Mouse (Mus musculus): Measurements from ENCODE around the gene Supt3. TPM values are rescaled to one million over a fixed set of nuclear protein-coding genes. Genes with fewer than 3 reads are reported as not detected.
A peak's percentile ranks its signal among the peaks of the same experiment; 100 is the strongest.

Gene Supt3
- polyA plus RNA-seq, 1 experiment from 2014 or later: 18.1 TPM

DNA sequence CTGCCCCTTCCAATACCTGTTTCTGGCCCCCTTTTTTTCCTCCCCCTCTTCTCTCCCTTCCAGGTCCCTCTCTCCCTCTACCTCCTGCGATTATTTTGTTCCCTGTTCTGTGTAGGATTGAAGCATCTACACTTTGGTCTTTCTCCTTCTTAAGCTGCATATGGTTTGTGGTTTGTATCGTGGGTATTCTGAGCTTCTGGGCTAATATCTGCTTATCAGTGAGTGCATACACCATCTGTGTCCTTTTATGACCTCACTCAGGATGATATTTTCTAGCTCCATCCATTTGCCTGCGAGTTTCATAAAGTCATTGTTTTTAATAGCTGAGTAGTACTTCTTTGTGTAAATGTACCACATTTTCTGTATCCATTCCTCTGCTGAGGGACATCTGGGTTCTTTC lies 52.6 kb downstream of the Supt3 start:
- WGBS: 83% methylated on average over 3 of the region's 3 CpGs
- Histone ChIP-seq H3K27ac (replicated peaks) (no peak overlapping the region), H3K9ac (no peak overlapping the region), H3K4me2 (replicated peaks) (no peak overlapping the region), H3K36me3 (no peaks in the 10 kb centered on the region), H3K4me1 (no peaks in the 10 kb centered on the region), H3K27me3 (no peaks in the 10 kb centered on the region), H3K9me3 (replicated peaks) (no peaks in the 10 kb centered on the region), H3K4me3 (replicated peaks) (no peak overlapping the region)
- ATAC-seq (ENCODE audit: insufficient number of reproducible peaks, low FRiP score, low TSS enrichment, low read depth): no peak

DNA sequence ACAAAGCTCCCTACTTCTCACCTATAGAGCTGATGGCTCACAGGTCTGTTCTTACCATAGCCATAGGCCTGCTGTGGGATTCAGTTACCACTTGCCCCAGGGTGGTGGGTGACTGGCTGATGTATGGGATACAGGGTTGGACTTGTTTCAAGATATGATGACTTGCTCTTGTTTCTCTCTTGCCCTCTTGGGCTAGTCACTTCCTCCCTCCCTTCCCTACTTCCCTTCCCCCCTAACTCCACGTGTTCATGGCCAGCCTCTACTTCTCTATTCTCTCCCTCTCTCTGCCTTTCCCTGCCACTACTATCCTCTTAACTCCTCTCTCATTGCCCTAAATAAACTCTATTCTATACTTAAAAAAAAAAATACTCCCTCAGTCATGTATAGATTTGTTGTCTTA lies 54.2 kb downstream of the Supt3 start:
- no peak overlapping the region for H3K4me2 ChIP-seq (replicated peaks)
- ATAC-seq (ENCODE audit: insufficient number of reproducible peaks, low FRiP score, low TSS enrichment, low read depth): no peak

DNA sequence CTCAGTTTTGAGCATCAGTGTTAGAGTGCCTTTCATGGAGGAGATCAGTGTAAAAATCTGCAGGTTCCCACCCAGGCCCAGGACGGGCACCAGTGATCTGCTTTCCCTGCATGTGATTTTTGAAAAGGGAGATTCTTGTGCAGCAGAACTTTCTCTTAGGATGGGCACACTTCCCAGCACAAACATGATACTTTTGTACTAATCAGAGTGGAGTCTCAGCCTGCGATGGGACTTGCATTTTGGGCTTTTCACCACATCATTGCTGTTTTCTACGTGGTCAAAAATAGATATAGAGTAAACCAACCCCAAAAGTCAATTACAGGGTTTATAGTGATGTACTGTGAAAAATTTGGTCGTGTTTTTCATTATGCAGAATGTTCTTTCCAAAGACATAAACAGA lies 65.2 kb downstream of the Supt3 start:
- Histone ChIP-seq H3K4me1 (peaks cover 5% of the 10 kb centered on the region; the same call in 1 of the 2 replicates), H3K36me3 (no peaks in the 10 kb centered on the region), H3K27ac (replicated peaks) (peak overlapping the region; percentile 60), H3K4me3 (replicated peaks) (no peak overlapping the region), H3K9me3 (replicated peaks) (no peaks in the 10 kb centered on the region), H3K4me2 (replicated peaks) (no peak overlapping the region), H3K27me3 (no peaks in the 10 kb centered on the region), H3K9ac (no peak overlapping the region)
- 33% methylated on average over 4 of the region's 4 CpGs for WGBS
- ATAC-seq (ENCODE audit: insufficient number of reproducible peaks, low FRiP score, low TSS enrichment, low read depth): peak; percentile 57; the same call in 1 of the 2 replicates

More for the DNA sequence above, 54.2 kb downstream of the Supt3 start:
- Histone ChIP-seq H3K4me3 (replicated peaks) (no peak overlapping the region), H3K9me3 (replicated peaks) (no peaks in the 10 kb centered on the region), H3K36me3 (no peaks in the 10 kb centered on the region), H3K27ac (replicated peaks) (no peak overlapping the region), H3K27me3 (no peaks in the 10 kb centered on the region), H3K4me1 (no peaks in the 10 kb centered on the region), H3K9ac (no peak overlapping the region)
- whole genome bisulfite sequencing: 73% methylated on average over 1 of the region's 1 CpGs

DNA sequence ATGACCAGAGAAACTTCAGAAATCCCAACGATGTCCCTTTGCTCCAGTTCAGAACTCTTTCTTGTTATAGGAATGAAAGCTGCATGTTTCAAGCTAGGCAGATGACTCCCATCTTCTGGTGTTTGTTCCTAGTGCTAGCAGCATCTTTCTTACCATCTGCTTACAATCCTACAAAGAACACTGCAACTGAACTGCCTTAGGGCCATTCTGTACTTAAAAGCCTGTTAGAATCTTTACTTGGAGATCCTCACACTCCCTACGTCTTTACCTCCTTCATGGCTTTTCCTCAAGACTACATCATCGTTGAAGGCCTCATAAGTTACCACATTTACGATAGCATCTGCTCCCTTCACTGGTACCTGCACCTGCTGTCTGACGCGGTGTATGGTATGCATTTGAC lies 86.2 kb downstream of the Supt3 start:
- H3K4me1 ChIP-seq: no peaks in the 10 kb centered on the region
- H3K4me2 ChIP-seq (replicated peaks): no peak overlapping the region
- H3K9ac ChIP-seq: no peak overlapping the region
- no peak overlapping the region for H3K27ac ChIP-seq (replicated peaks)
- no peak for ATAC-seq (ENCODE audit: insufficient number of reproducible peaks, low FRiP score, low TSS enrichment, low read depth)
- 88% methylated on average over 6 of the region's 6 CpGs for WGBS
- no peaks in the 10 kb centered on the region for H3K27me3 ChIP-seq
- no peaks in the 10 kb centered on the region for H3K36me3 ChIP-seq
- H3K4me3 ChIP-seq (replicated peaks): no peak overlapping the region
- no peaks in the 10 kb centered on the region for H3K9me3 ChIP-seq (replicated peaks)

DNA sequence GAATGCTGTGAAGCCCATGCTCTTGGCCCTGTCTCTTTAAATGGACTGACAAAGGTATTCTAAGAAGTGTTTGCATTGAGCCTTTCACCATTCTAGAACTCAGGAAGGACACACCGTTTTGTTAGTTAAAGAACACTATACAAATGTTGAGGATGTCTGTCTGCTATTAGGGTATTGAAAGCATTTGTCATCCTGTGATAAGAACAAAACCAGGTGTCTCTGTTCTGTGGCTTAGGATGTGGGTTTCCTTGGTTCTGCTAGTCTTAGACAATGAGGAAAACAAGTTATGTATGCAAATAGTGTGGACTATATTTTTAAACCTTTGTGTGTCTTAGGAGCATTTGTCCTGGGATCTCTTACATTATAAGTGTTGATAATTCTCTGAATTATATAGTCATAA lies 116.6 kb downstream of the Supt3 start:
- 61% methylated on average over 1 of the region's 1 CpGs for WGBS
- Histone ChIP-seq H3K36me3 (no peaks in the 10 kb centered on the region), H3K9ac (no peak overlapping the region), H3K27ac (replicated peaks) (no peak overlapping the region), H3K4me3 (replicated peaks) (no peak overlapping the region), H3K27me3 (no peaks in the 10 kb centered on the region), H3K4me1 (no peaks in the 10 kb centered on the region), H3K9me3 (replicated peaks) (no peaks in the 10 kb centered on the region), H3K4me2 (replicated peaks) (no peak overlapping the region)
- ATAC-seq (ENCODE audit: insufficient number of reproducible peaks, low FRiP score, low TSS enrichment, low read depth): no peak

DNA sequence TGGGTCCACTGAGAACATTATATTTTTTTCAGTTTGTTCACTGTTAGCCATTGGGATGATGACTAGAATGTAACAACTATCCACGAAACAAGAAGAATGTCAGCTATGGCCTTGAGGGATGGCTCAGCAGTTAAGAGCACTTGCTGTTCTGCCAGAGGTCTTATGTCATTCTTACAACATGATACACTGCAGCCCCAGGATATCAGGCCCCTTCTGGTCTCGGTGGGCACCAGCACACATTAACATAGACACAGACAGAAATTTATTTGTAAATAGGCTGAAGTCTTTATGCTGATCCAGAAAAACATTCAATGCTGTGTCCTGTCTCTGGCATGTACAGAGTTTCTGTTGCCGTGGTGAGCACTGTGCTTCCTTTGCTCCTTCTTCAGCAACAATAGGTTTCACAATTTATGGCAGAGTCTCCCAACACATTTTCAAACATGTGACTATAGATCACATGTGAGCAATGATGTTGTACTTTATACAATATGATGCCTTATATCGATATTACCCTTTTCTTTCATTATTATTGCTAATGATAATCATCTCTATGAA lies 166.7 kb downstream of the Supt3 start:
- Histone ChIP-seq H3K4me1 (no peaks in the 10 kb centered on the region), H3K27ac (replicated peaks) (no peak overlapping the region), H3K4me3 (replicated peaks) (no peak overlapping the region), H3K4me2 (replicated peaks) (no peak overlapping the region), H3K9me3 (replicated peaks) (no peaks in the 10 kb centered on the region), H3K27me3 (no peaks in the 10 kb centered on the region), H3K9ac (no peak overlapping the region), H3K36me3 (no peaks in the 10 kb centered on the region)
- no peak for ATAC-seq (ENCODE audit: insufficient number of reproducible peaks, low FRiP score, low TSS enrichment, low read depth)
- WGBS: 66% methylated on average over 4 of the region's 4 CpGs

DNA sequence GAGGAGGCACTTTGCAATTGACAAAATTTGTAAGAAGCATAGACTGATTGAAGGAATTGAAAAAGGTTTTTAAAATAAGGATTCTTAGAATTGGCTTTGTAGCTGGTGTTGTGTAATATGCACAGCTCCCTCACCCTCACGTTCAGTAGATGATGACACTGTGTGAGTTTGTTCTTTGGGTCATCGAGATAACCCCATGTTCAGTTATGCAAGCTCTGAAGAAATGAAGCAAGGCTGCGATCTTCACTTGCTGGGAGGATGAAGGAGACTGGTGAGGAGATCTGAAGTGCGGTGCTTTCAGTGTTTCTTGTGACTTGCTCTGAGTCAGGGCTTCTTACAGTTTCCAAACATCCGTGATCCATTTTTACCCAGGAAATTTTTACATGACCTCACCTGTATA lies 168.4 kb downstream of the Supt3 start:
- WGBS: 88% methylated on average over 5 of the region's 5 CpGs
- no peaks in the 10 kb centered on the region for H3K9me3 ChIP-seq (replicated peaks)
- H3K4me1 ChIP-seq: no peaks in the 10 kb centered on the region
- no peak overlapping the region for H3K4me3 ChIP-seq (replicated peaks)
- no peak overlapping the region for H3K9ac ChIP-seq
- H3K36me3 ChIP-seq: no peaks in the 10 kb centered on the region
- H3K4me2 ChIP-seq (replicated peaks): no peak overlapping the region
- no peak for ATAC-seq (ENCODE audit: insufficient number of reproducible peaks, low FRiP score, low TSS enrichment, low read depth)
- H3K27ac ChIP-seq (replicated peaks): no peak overlapping the region
- no peaks in the 10 kb centered on the region for H3K27me3 ChIP-seq

DNA sequence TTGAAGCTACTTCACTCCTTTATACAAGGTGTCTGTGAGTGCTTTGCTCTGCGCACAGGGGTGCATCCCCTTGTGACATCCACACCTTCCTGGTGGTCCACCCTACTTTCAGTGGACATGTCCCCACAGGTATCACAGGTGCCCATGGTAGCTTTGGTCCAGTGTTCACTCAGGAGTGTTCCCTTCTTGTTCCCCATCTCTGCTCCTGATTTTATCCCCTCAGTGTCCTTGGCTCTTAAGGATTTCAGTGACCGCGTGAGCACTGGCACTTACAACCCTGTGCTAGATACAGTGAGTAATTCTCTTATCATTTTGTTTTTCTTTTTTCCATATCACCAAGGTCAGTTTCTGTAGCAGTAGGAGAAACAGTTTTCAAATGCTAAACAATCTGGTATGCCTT lies 171.4 kb downstream of the Supt3 start:
- no peaks in the 10 kb centered on the region for H3K36me3 ChIP-seq
- no peak overlapping the region for H3K4me3 ChIP-seq (replicated peaks)
- WGBS: 94% methylated on average over 3 of the region's 3 CpGs
- no peaks in the 10 kb centered on the region for H3K4me1 ChIP-seq
- no peaks in the 10 kb centered on the region for H3K9me3 ChIP-seq (replicated peaks)
- no peak overlapping the region for H3K27ac ChIP-seq (replicated peaks)
- H3K27me3 ChIP-seq: no peaks in the 10 kb centered on the region
- no peak for ATAC-seq (ENCODE audit: insufficient number of reproducible peaks, low FRiP score, low TSS enrichment, low read depth)
- no peak overlapping the region for H3K4me2 ChIP-seq (replicated peaks)
- H3K9ac ChIP-seq: no peak overlapping the region

DNA sequence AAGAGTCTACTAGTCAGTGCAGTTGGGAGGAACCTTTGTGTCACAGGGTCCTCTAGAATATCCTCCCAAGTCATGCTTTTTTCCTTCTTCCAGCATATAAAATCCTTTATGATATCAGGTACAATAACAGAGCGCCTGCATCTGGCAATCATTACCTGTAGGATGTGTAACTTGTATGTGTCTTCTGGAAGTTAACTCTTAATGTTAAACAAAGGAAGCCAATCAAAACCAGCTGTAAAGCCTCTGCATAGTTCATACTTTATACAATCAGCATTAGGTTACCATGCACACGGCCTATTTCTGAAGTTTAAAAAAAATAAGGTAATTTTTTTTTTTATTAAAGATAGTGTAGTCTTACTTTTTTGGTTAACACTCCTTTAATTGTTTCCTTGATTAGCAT lies 179.7 kb downstream of the Supt3 start:
- H3K27ac ChIP-seq (replicated peaks): no peak overlapping the region
- ATAC-seq (ENCODE audit: insufficient number of reproducible peaks, low FRiP score, low TSS enrichment, low read depth): no peak

DNA sequence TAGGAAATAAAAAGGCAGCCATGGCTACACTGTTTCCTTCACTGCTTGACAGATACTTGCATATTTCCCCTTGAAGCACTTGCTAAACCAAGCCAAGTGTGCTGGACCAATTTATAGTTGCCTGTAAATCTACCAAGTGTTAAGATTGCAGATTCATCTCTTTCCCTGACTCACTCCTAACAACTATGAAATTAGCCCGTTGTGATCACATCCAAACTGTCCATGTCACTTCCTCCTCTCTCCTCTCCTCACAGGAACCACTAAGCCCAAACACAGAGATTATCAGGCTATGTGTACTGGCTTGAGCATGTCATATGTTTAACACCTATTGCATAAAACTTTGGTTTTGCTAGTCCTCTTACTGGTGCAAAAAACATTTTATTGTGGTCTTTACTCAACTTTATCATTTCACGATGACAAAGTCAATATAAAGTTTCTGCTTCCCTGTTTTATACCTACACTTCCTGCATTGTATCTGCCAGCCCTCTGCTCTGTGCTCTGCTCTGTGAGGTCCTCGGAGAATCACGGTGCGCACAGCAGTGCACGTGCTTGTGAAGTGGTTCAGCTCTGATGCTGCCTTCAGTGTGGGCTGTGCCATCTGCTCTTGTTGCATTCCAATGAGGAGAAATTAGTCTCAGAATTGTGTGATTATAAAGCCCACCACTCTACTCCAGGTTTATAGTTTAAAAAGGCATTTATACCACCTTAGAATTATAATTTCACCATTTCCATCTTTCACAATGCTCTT lies 186.3 kb downstream of the Supt3 start:
- H3K4me2 ChIP-seq (replicated peaks): no peak overlapping the region
- no peak overlapping the region for H3K27ac ChIP-seq (replicated peaks)
- H3K4me1 ChIP-seq: no peaks in the 10 kb centered on the region
- no peak overlapping the region for H3K9ac ChIP-seq
- no peaks in the 10 kb centered on the region for H3K27me3 ChIP-seq
- H3K9me3 ChIP-seq (replicated peaks): no peaks in the 10 kb centered on the region
- H3K4me3 ChIP-seq (replicated peaks): no peak overlapping the region
- H3K36me3 ChIP-seq: no peaks in the 10 kb centered on the region
- 58% methylated on average over 6 of the region's 6 CpGs for WGBS
- no peak for ATAC-seq (ENCODE audit: insufficient number of reproducible peaks, low FRiP score, low TSS enrichment, low read depth)

More for the DNA sequence above, 179.7 kb downstream of the Supt3 start:
- Histone ChIP-seq H3K27me3 (no peaks in the 10 kb centered on the region), H3K4me2 (replicated peaks) (no peak overlapping the region), H3K36me3 (no peaks in the 10 kb centered on the region), H3K9me3 (replicated peaks) (no peaks in the 10 kb centered on the region), H3K4me1 (no peaks in the 10 kb centered on the region), H3K9ac (no peak overlapping the region), H3K4me3 (replicated peaks) (no peak overlapping the region)
- 43% methylated on average over 2 of the region's 2 CpGs for WGBS

DNA sequence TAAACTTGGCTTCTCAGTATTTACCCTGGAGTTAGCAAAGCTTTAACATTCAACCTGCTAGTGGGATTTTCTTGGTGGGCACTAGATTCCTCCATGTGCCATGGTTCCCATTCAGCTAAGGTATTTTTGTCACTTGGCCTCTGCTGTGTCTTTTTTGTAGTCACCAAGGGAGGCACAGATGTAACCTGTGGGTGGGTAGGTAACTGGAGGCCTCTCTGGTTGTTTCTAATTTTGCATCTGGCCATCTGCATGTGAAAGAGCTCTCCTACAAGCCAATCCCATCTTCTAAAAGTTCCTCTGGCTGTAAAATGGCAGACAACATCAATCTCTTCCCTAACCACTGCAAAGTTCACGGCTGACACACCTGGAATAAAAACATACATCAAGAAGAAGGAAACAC lies 190.2 kb downstream of the Supt3 start:
- whole genome bisulfite sequencing: 100% methylated on average over 1 of the region's 1 CpGs
- H3K9me3 ChIP-seq (replicated peaks): no peaks in the 10 kb centered on the region
- no peak overlapping the region for H3K9ac ChIP-seq
- no peak overlapping the region for H3K4me2 ChIP-seq (replicated peaks)
- no peaks in the 10 kb centered on the region for H3K36me3 ChIP-seq
- H3K4me1 ChIP-seq: no peaks in the 10 kb centered on the region
- H3K27me3 ChIP-seq: no peaks in the 10 kb centered on the region
- H3K4me3 ChIP-seq (replicated peaks): no peak overlapping the region
- no peak for ATAC-seq (ENCODE audit: insufficient number of reproducible peaks, low FRiP score, low TSS enrichment, low read depth)
- no peak overlapping the region for H3K27ac ChIP-seq (replicated peaks)

DNA sequence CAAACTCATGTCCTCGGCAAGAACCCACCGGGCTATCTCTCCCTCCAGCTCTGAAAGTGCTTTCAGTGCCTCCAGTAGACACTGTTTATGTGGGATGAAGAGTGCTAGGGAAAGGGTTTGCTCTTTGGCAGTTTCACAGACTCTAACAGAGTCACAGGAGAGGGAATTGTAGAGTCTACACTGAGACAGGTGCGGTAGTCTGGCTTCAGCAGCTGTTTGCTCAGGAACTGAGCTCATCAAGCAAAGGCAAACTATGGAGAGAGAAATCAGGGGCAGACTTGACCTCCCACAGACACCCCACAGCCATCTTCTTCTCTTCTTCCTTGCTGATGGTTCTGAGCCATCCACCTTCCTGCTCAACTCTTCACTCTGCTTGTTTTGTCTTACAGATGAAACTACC lies 193.3 kb downstream of the Supt3 start:
- no peaks in the 10 kb centered on the region for H3K4me1 ChIP-seq
- no peak for ATAC-seq (ENCODE audit: insufficient number of reproducible peaks, low FRiP score, low TSS enrichment, low read depth)
- WGBS: 88% methylated on average over 3 of the region's 3 CpGs

More for the DNA sequence above, 193.3 kb downstream of the Supt3 start:
- H3K9me3 ChIP-seq (replicated peaks): no peaks in the 10 kb centered on the region
- H3K27me3 ChIP-seq: no peaks in the 10 kb centered on the region
- no peak overlapping the region for H3K4me3 ChIP-seq (replicated peaks)
- H3K9ac ChIP-seq: no peak overlapping the region
- no peaks in the 10 kb centered on the region for H3K36me3 ChIP-seq
- H3K4me2 ChIP-seq (replicated peaks): no peak overlapping the region
- H3K27ac ChIP-seq (replicated peaks): no peak overlapping the region
